Mouse (Mus musculus) ES-E14 (cell line): ENCODE data around the gene Clic4. TPM values are rescaled to one million over a fixed set of nuclear protein-coding genes. Genes with fewer than 3 reads are reported as not detected.

ENCODE experiments used
- DNase-seq: peaks from one replicate; pipeline ENCODE4 v3.0.0-alpha.2; 2013; ENCODE audit warnings: low read depth, low spot score
- H3K27ac ChIP-seq: 2 replicates; pipeline ENCODE4 v1.5.1; 2012; ENCODE audit warnings: low read depth, mild to moderate bottlenecking, low read length, moderate library complexity, mixed read lengths; ENCODE audit not compliant: poor library complexity, insufficient read depth, severe bottlenecking
- H3K36me3 ChIP-seq: 2 replicates; pipeline ENCODE4 v1.6.1; 2012; ENCODE audit warnings: mild to moderate bottlenecking, low read length, moderate library complexity, mixed read lengths; ENCODE audit not compliant: control insufficient read depth, poor library complexity, insufficient read depth, severe bottlenecking
- H3K4me1 ChIP-seq, 2 experiments: fragments of 150-350 bp in 1 of 2; sonication (generic) in 1 of 2; 2 replicates each; pipeline ENCODE4 v1.6.1; 2012; ENCODE audit warnings: low read length in 2 of 2, mild to moderate bottlenecking in 1 of 2, mixed read lengths in 1 of 2; ENCODE audit not compliant: control insufficient read depth in 2 of 2, insufficient read depth in 2 of 2, poor library complexity in 1 of 2
- H3K4me3 ChIP-seq, 2 experiments: fragments of 150-350 bp in 1 of 2; sonication (generic) in 1 of 2; 2 replicates each; pipeline ENCODE4 v1.5.1; 2012; ENCODE audit warnings: low read length in 2 of 2, low read depth in 1 of 2, mild to moderate bottlenecking in 1 of 2, mixed read lengths in 1 of 2; ENCODE audit not compliant: insufficient read depth in 1 of 2, poor library complexity in 1 of 2, severe bottlenecking in 1 of 2
- H3K9ac ChIP-seq: 2 replicates; pipeline ENCODE4 v1.6.1; 2012; ENCODE audit warnings: low read depth, mild to moderate bottlenecking, low read length, mixed read lengths; ENCODE audit not compliant: poor library complexity, insufficient read depth, severe bottlenecking
- H3K9me3 ChIP-seq: fragments of 150-350 bp; sonication (generic); 2 replicates; pipeline ENCODE4 v1.6.1; 2012; ENCODE audit warnings: low read depth, mild to moderate bottlenecking, low read length; ENCODE audit not compliant: control insufficient read depth, insufficient read depth
- CHD2 ChIP-seq: IDR thresholded peaks from 2 replicates; pipeline ENCODE4 v1.6.1; 2014; ENCODE audit warnings: mild to moderate bottlenecking, low read depth, low read length, inconsistent platforms
- HCFC1 ChIP-seq: IDR thresholded peaks from 2 replicates; pipeline ENCODE4 v1.6.1; 2012; ENCODE audit warnings: low read length, inconsistent platforms, borderline replicate concordance; ENCODE audit not compliant: insufficient read depth
- MAFK ChIP-seq: IDR thresholded peaks from 2 replicates; pipeline ENCODE4 v1.6.1; 2014; ENCODE audit warnings: mild to moderate bottlenecking, low read depth, low read length, inconsistent platforms; ENCODE audit not compliant: insufficient read depth
- ZC3H11A ChIP-seq: IDR thresholded peaks from 2 replicates; pipeline ENCODE4 v1.6.1; 2012; ENCODE audit warnings: low read depth, mild to moderate bottlenecking, inconsistent platforms, low read length, borderline replicate concordance
- ZNF384 ChIP-seq: IDR thresholded peaks from 2 replicates; pipeline ENCODE4 v1.6.1; 2012; ENCODE audit warnings: low read depth, low read length, inconsistent platforms
- in situ Hi-C, 2 experiments: fragments of 600-800 bp; cut with MboI; formaldehyde crosslinking; loops; one replicate each; pipeline ENCODE4 v1.15.1; 2025; ENCODE audit warnings: low sequenced_read_pairs in 2 of 2, inconsistent platforms in 1 of 2; ENCODE audit not compliant: unreplicated experiment in 2 of 2
- total RNA-seq: library from RNA; depleted of rRNA; stranded (reverse); fragments of 300-350 nt; gene quantifications from 2 replicates; pipeline ENCODE4 v1.2.3, GENCODE M21; 2012

Clic4 gene
- total RNA-seq, 1 experiment, result 69.3 TPM

DNA sequence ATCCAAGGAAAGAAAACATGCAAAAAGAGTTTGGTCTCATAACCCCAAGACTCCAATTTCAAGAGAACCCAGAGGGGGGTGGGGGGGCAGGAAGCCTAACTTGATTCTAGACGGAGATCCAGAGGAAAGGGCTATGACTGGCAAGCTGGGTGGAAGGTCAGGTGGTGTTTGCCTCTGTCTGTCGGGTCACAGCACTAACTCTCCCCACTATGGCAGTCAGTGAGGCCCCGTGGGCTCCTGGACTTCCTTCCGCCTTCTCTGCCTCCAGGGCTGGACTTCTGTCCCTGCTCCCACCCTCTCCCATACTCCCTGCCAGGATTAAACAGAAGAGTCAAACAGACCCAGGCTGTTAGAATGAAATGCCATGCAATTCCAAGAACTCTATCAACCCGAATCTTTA, 30.9 kb downstream of the Clic4 start:
- no peak overlapping the region for H3K27ac ChIP-seq
- DNase-seq, result no peak
- H3K9me3 ChIP-seq, result no peaks in the 10 kb centered on the region
- no peak overlapping the region for H3K9ac ChIP-seq
- in situ Hi-C loops, result no loop called here
- H3K4me1 ChIP-seq, result peaks cover 8 to 9% of the 10 kb centered on the region in 2 experiments
- no peak for TF ChIP-seq MAFK
- no peak for TF ChIP-seq CHD2
- no peak for TF ChIP-seq HCFC1
- TF ChIP-seq ZNF384, result no peak
- no peak for TF ChIP-seq ZC3H11A
- H3K4me3 ChIP-seq, result no peak overlapping the region
- peaks cover 5% of the 10 kb centered on the region; the same call in 1 of the 2 replicates for H3K36me3 ChIP-seq

GRCm38 (mm10) chr4:135241106-135241505, 31.5 kb downstream of the Clic4 start:
- TF ChIP-seq ZNF384, result no peak
- TF ChIP-seq HCFC1, result no peak
- no peak for TF ChIP-seq ZC3H11A
- TF ChIP-seq CHD2, result no peak
- no peak for TF ChIP-seq MAFK
- H3K4me1 ChIP-seq, result peaks cover 8 to 9% of the 10 kb centered on the region in 2 experiments
- in situ Hi-C loops, result no loop called here
- H3K9ac ChIP-seq, result no peak overlapping the region
- peaks cover 7% of the 10 kb centered on the region; the same call in 1 of the 2 replicates for H3K36me3 ChIP-seq
- DNase-seq, result no peak
- H3K4me3 ChIP-seq, result no peak overlapping the region
- H3K27ac ChIP-seq, result no peak overlapping the region
- no peaks in the 10 kb centered on the region for H3K9me3 ChIP-seq

GRCm38 (mm10) chr4:135240329-135240728, 32.3 kb downstream of the Clic4 start:
- H3K4me1 ChIP-seq, result peaks cover 6 to 7% of the 10 kb centered on the region in 2 experiments; a peak in 3 of 4 replicates
- TF ChIP-seq HCFC1, result no peak
- TF ChIP-seq CHD2, result no peak
- no peak for TF ChIP-seq MAFK
- no peak for TF ChIP-seq ZNF384
- TF ChIP-seq ZC3H11A, result no peak
- in situ Hi-C loops, result no loop called here

DNA sequence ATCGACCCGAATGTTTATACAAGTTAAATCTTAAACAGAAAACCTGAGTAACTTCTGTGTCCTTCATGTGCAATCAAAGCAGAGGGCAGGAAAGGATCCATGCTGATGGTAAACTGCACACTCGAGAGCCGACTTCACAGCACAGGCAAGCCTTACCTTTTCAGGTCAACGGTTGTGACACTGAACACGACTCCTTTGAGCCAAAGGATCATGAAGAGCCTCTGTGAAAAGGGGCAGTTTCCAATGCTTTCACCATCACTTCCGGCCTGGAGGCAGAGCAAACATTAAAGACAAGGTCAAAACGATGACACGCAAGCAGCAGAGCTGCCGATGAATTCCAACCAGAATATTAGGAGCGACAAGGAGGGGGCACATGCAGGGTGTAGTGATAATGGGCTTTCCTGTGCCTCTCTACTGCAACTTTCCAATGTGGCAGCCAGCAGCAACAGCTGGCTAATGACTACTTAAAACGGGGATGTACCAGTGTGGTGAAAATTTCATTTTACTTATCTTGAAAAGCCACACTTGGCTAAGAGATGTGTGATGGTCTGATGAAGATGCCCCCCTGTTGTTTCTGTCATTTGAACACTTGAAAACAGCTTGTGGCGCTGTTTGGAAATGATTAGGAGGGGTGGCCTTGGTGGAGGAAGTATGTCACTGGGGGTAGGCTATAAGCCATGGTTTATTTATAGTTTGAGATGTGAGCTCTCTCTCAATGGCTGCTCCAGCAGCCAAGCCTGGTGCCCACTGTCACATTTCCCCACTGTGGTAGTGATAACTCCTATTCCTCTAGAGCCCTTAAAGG, 33.7 kb downstream of the Clic4 start:
- Histone ChIP-seq H3K27ac (no peak overlapping the region), H3K9me3 (no peaks in the 10 kb centered on the region), H3K9ac (no peak overlapping the region), H3K4me3 (no peak overlapping the region), H3K36me3 (peaks cover 7% of the 10 kb centered on the region; the same call in 1 of the 2 replicates), H3K4me1 (peaks cover 6 to 7% of the 10 kb centered on the region in 2 experiments; a peak in 2 of 4 replicates)
- TF ChIP-seq CHD2 (no peak), HCFC1 (no peak), ZC3H11A (no peak), MAFK (no peak), ZNF384 (no peak)
- no peak for DNase-seq
- in situ Hi-C loops, result no loop called here

More at GRCm38 (mm10) chr4:135240329-135240728, 32.3 kb downstream of the Clic4 start:
- no peak for DNase-seq
- H3K36me3 ChIP-seq, result peaks cover 7% of the 10 kb centered on the region; the same call in 1 of the 2 replicates
- H3K9ac ChIP-seq, result no peak overlapping the region
- H3K4me3 ChIP-seq, result no peak overlapping the region
- H3K27ac ChIP-seq, result no peak overlapping the region
- no peaks in the 10 kb centered on the region for H3K9me3 ChIP-seq
